Mouse (Mus musculus) embryo, embryonic 9.5 days (tissue): ENCODE results near the gene Igf2bp3.

Source experiments
- DNase-seq: peaks from one replicate; pipeline ENCODE4 v3.0.0-alpha.2; 2017; ENCODE audit errors: extremely low spot score

Igf2bp3 gene

GRCm38 (mm10) chr6:49174616-49175015 is 40.1 kb downstream of the Igf2bp3 start:
- no peak for DNase-seq

- no peak for DNase-seq
Measured at GRCm38 (mm10) chr6:49173674-49174073, 41.1 kb downstream of the Igf2bp3 start.

- no peak for DNase-seq
Measured at GRCm38 (mm10) chr6:49173265-49173664, 41.5 kb downstream of the Igf2bp3 start.

DNA sequence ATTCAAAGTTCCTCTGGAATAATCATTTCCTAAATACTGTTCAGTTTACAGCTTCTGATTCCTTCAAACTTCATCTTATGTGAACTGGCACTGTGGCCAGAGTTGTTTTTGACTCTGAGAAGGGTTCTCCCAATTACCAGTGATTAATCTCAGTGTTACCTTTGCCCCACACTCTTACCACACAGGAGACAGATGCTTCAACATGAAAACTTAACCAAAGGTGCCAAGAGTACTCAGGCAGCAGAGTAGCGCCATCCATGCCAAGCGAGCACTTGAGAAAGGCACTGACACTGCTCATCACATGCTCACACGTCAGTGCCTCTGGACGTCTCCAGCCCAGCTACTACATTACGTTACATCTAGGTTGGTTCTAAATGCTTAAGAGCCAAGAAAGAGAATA is 43.5 kb downstream of the Igf2bp3 start:
- no peak for DNase-seq

- no peak for DNase-seq
Measured at GRCm38 (mm10) chr6:49168648-49169047, 46.1 kb downstream of the Igf2bp3 start.

GRCm38 (mm10) chr6:49167406-49167805 is 47.4 kb downstream of the Igf2bp3 start:
- no peak for DNase-seq

- DNase-seq, result no peak
Measured at GRCm38 (mm10) chr6:49166318-49166717, 48.4 kb downstream of the Igf2bp3 start.

- DNase-seq, result no peak
Measured at GRCm38 (mm10) chr6:49165855-49166254, 48.9 kb downstream of the Igf2bp3 start.

GRCm38 (mm10) chr6:49165101-49165500 is 49.7 kb downstream of the Igf2bp3 start:
- peak; percentile 35 for DNase-seq

- no peak for DNase-seq
Measured at GRCm38 (mm10) chr6:49164701-49165100, 50.1 kb downstream of the Igf2bp3 start.

- DNase-seq, result no peak
Measured at GRCm38 (mm10) chr6:49159971-49160370, 54.8 kb downstream of the Igf2bp3 start.

GRCm38 (mm10) chr6:49156826-49157175 is 58.0 kb downstream of the Igf2bp3 start:
- no peak for DNase-seq

DNA sequence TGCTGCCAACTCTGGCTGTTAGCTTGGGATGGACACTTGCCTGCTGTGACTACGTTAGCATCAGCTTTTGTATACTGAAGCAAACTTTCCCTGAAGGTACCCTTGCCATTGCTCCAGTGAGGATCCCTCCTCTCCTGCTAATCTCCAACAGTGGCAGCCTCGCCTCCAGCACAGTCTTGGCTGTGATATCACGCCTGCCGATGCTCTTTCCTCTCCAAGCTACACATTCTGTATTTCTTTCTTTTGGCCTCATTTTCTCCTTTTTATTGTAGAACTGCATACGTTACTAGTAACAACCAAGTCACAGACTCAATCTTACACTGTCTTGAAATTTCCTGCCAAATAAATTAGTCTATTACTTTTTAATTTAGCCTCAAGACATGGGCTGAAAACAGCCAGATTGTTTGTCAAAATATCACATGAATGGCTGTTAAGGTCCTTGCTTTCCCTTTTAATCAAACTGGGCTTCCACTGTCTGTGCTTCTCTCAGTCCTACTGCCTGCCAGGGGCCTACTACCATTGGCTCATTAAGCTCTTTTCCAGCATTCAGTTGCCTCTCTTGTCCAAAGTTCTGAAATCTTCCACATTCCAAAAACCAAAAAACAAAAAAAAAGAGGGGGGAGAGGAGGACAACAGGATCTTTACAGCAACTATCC is 58.5 kb downstream of the Igf2bp3 start:
- DNase-seq, result no peak

DNA sequence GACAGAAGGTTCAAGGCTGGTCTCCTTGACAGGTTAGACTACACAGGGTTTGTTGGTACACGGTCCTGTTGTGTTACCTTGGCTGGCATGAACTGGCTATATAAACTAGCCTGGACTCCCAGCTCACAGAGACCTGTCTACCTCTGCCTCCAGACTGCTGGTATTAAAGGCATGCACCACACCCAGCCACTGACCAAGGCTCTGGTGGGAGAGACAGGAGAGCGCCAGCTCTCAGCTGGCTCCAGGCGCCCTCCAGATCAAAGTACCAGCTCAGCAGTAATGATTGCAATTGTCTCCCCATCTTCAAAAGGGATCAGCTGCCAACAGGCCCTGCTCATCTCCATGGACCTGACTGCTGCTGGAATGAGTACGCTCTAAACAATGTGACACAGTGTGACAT is 63.3 kb downstream of the Igf2bp3 start:
- DNase-seq, result no peak

DNA sequence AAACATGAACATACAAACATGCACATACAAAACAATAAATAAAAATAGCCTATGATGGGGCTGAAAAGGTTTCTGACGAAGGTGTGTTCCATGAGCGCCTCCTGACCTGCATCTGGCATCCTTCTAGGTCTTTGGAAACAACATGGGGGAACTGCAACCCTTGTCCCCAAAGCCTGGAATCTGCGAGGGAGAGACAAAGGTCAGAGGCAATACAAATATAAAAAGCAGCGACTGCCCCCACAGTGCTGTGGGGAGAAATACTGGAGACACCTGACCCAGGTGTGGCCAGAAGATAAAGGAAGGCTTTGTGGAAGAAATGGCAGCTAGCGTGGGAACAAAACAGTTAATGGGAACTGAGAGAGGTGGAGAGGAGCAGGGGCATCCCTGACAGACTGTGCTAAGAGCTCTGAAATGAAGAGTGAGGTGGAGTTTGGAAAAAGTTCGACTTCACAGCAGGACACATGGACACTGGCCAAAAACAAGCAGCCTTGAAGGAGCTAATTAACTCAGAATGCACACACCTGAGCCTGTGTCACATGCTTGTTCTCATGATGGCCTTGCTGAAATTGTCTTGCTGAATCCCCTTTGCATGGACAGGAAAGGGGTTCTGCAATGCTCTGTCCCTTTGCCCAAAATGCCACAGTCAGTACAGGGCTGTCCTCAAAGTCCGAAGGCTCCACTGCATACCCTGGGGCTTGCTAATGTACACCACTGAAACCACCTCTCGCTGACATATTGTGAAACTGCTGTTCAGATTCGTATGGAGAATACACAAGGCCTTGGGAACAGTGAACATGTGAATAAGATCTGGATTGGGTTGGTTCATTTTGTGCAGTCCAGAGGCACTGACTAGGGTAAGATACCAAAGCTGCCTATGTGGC is 64.2 kb downstream of the Igf2bp3 start:
- no peak for DNase-seq

GRCm38 (mm10) chr6:49149202-49149930 is 65.4 kb downstream of the Igf2bp3 start:
- no peak for DNase-seq

DNA sequence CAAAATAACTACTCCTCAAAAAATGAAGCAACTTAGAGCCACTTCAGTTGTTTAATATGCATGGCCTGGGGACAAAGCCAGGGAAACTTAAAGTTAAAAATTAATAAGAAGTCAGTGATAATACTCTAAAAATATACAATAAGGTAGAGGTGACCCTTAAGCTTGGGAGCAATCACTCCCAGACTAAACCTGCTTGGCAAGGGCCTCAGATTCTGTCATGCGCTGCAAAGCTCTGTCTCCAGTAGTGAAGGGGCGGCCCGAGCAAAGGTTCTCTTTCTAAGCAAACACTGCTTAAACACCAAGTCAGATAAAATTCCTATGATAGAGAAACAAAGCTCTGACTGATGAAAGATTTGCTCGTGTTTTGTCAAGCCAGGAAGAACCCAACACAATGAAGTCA is 66.0 kb downstream of the Igf2bp3 start:
- no peak for DNase-seq

GRCm38 (mm10) chr6:49148368-49148767 is 66.4 kb downstream of the Igf2bp3 start:
- no peak for DNase-seq

GRCm38 (mm10) chr6:49146461-49146860 is 68.3 kb downstream of the Igf2bp3 start:
- no peak for DNase-seq

- DNase-seq, result no peak
Measured at GRCm38 (mm10) chr6:49142428-49142827, 72.3 kb downstream of the Igf2bp3 start.

DNA sequence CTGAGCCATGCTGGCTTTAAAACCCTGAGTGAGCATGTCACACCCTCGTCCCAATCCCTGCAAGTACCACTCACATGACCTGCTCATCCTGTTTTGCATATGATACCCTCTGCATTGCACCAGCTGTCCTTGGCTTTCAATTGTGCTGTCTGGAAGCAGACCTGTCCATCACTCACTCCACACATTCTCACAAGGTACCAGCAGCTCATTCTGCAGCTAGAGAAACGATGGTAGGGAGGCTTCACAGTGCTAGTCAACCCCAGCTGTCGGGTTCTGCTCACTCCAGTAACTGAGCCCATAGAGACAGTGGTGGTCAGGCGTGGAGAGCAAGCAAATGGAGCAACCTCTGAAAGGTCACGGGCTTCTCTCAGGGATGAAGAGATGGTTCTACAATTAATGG is 73.6 kb downstream of the Igf2bp3 start:
- no peak for DNase-seq

DNA sequence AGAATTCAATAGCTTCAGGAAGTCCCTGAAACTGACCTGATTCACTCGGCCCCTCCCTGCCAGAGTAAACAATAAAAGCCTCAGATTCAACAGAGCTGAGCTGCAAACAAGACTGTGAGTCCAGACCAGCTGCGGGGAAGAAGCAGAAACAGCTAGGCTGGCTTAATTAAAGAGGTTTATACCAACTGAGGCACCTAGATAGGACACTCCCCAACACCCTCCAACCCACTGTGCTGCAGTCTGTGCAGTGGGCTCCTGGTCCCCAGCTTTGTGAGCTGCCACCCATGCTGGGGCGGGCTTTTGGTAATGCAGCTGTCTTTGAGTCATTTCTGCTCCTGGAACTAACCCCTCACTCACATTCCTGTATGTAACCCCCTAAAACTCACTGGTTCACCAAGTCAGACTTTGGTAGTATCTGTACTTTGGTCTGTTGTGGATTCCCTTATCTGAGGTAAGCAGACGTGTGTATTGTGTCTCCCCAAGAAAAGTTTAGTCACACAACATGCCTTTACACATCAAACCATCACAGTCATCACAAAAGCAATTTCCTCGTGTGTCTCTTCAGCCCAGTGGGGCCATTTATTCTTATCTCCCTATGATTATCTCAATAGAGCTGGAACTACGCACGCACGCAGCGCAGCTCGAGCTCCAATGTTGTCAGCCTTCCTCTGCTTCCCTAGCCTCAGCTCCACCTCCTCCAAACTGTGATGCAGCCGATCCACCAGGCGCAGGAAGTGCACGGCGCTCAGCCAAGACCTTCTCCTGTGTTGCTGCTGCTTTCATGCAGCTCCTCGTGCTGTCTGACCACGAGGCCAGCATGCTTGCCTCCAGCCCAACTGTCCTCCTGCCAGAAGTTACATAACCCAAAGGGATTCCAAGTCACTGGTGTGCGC is 76.4 kb downstream of the Igf2bp3 start:
- no peak for DNase-seq
